Mouse (Mus musculus): ENCODE results near the gene Zfp846. TPM values are rescaled to one million over a fixed set of nuclear protein-coding genes. Genes with fewer than 3 reads are reported as not detected.
A peak's percentile ranks its signal among the peaks of the same experiment; 100 is the strongest.

Gene Zfp846
- total and polyA plus RNA-seq, 2 experiments from 2014 or later, result 8.0 to 9.4 TPM

GRCm38 (mm10) chr9:20638552-20638951 lies 57.5 kb downstream of the Zfp846 start:
- Histone ChIP-seq H3K27ac (ENCODE audit: low read depth) (no peak overlapping the region), H3K4me3 (ENCODE audit: low read depth, low read length) (no peak overlapping the region), H3K4me2 (ENCODE audit: low read depth, low read length) (no peak overlapping the region), H3K27me3 (ENCODE audit: control insufficient read depth, insufficient read depth, low read length) (no peaks in the 10 kb centered on the region), H3K9ac (replicated peaks; ENCODE audit: low read depth, low read length) (0 out of 2 replicates have a peak overlapping the region, but pooled peaks have one; percentile 20), H3K36me3 (replicated peaks; ENCODE audit: control insufficient read depth, insufficient read depth, low read length) (peaks cover 24% of the 10 kb centered on the region), H3K4me1 (ENCODE audit: control insufficient read depth, insufficient read depth) (peaks cover 11% of the 10 kb centered on the region), H3K9me3 (replicated peaks; ENCODE audit: control insufficient read depth, low read length) (no peaks in the 10 kb centered on the region)
- no peak for TF ChIP-seq CTCF (IDR thresholded peaks at IDR 0.05; ENCODE audit: low read depth)
- no peak for ATAC-seq (ENCODE audit: insufficient read depth, low read depth)
- 83% methylated on average over 19 of the region's 19 CpGs for WGBS
- no peak for DNase-seq (ENCODE audit: low spot score)

DNA sequence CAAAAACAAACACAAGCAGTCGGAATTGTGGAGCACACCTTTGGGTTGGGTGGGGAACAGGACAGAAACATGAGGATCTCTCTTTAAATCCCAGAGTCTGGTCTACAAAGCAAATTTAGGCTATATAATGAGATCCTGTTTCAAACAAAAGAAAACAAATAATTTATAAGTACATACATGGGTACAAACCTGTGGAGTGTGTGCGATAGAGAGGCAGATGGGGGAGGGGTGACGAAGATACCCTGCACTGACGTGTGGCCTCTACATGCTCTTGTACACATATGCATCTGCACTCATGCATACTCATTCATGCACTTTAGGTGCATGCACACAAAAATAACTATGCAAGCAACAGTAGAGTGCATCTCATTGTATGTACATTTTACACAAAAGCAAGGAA lies 58.4 kb downstream of the Zfp846 start:
- WGBS, result 85% methylated on average over 4 of the region's 4 CpGs
- no peak overlapping the region for H3K27ac ChIP-seq (ENCODE audit: low read depth)
- no peak for ATAC-seq (ENCODE audit: insufficient read depth, low read depth)
- no peak for DNase-seq (ENCODE audit: low spot score)
- TF ChIP-seq EP300 (IDR thresholded peaks at IDR 0.05; ENCODE audit: low read depth) (no peak), CTCF (IDR thresholded peaks at IDR 0.05; ENCODE audit: low read depth) (no peak)
- peaks cover 24% of the 10 kb centered on the region for H3K36me3 ChIP-seq (replicated peaks; ENCODE audit: control insufficient read depth, insufficient read depth, low read length)
- no peak overlapping the region; the same call in 1 of the 2 replicates for H3K4me3 ChIP-seq (ENCODE audit: low read depth, low read length)
- H3K9me3 ChIP-seq (replicated peaks; ENCODE audit: control insufficient read depth, low read length), result no peaks in the 10 kb centered on the region
- H3K27me3 ChIP-seq (ENCODE audit: control insufficient read depth, insufficient read depth, low read length), result no peaks in the 10 kb centered on the region
- H3K4me1 ChIP-seq (ENCODE audit: control insufficient read depth, insufficient read depth), result peaks cover 15% of the 10 kb centered on the region
- H3K4me2 ChIP-seq (ENCODE audit: low read depth, low read length), result peak overlapping the region; percentile 14; the same call in 1 of the 2 replicates
- no peak overlapping the region for H3K9ac ChIP-seq (replicated peaks; ENCODE audit: low read depth, low read length)

DNA sequence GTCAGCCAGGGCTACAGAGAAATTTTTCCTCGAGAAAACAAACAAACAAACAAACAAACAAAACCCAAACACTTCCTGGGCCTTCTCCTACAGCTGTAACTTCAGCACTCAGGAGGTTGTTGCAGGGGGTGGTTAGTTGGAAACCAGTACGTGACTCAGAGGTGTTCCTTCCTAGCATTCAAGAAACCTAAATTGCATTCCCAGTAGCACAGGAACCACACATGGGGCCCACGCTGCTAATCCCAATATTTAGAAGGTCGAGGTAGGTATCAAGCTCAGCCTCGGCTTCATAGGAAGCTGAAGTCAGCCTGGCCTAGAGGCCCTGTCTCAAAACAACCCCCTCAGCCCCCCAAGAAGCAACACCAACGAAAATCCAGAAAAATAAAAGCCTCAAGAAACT lies 60.4 kb downstream of the Zfp846 start:
- Histone ChIP-seq H3K27me3 (ENCODE audit: control insufficient read depth, insufficient read depth, low read length) (no peaks in the 10 kb centered on the region), H3K27ac (ENCODE audit: low read depth) (peak overlapping the region; percentile 95), H3K9me3 (replicated peaks; ENCODE audit: control insufficient read depth, low read length) (no peaks in the 10 kb centered on the region), H3K4me1 (ENCODE audit: control insufficient read depth, insufficient read depth) (peaks cover 19% of the 10 kb centered on the region), H3K36me3 (replicated peaks; ENCODE audit: control insufficient read depth, insufficient read depth, low read length) (peaks cover 27% of the 10 kb centered on the region), H3K9ac (replicated peaks; ENCODE audit: low read depth, low read length) (peak overlapping the region; percentile 95), H3K4me3 (ENCODE audit: low read depth, low read length) (peak overlapping the region; percentile 93), H3K4me2 (ENCODE audit: low read depth, low read length) (peak overlapping the region; percentile 80)
- ATAC-seq (ENCODE audit: insufficient read depth, low read depth) (no peak), DNase-seq (ENCODE audit: low spot score) (no peak)
- TF ChIP-seq EP300 (IDR thresholded peaks at IDR 0.05; ENCODE audit: low read depth) (no peak), CTCF (IDR thresholded peaks at IDR 0.05; ENCODE audit: low read depth) (no peak)
- WGBS, result 3% methylated on average over 6 of the region's 6 CpGs

GRCm38 (mm10) chr9:20642101-20642895 lies 61.2 kb downstream of the Zfp846 start, which contains the start of gene Ubl5:
Gene Ubl5, plus strand, starts transcription at chr9:20642878.
- Histone ChIP-seq H3K27me3 (ENCODE audit: control insufficient read depth, insufficient read depth, low read length) (no peaks in the 10 kb centered on the region), H3K9me3 (replicated peaks; ENCODE audit: control insufficient read depth, low read length) (no peaks in the 10 kb centered on the region), H3K36me3 (replicated peaks; ENCODE audit: control insufficient read depth, insufficient read depth, low read length) (peaks cover 26% of the 10 kb centered on the region), H3K4me1 (ENCODE audit: control insufficient read depth, insufficient read depth) (peaks cover 19% of the 10 kb centered on the region), H3K4me3 (ENCODE audit: low read depth, low read length) (peak within 1 kb of the TSS; percentile 93), H3K4me2 (ENCODE audit: low read depth, low read length) (peak within 1 kb of the TSS; percentile 80), H3K9ac (replicated peaks; ENCODE audit: low read depth, low read length) (peak within 1 kb of the TSS; percentile 95), H3K27ac (ENCODE audit: low read depth) (peak within 1 kb of the TSS; percentile 95)
- DNase-seq (ENCODE audit: low spot score) (peak; percentile 98), ATAC-seq (ENCODE audit: insufficient read depth, low read depth) (peak; percentile 90)
- TF ChIP-seq CTCF (IDR thresholded peaks at IDR 0.05; ENCODE audit: low read depth) (no peak), EP300 (IDR thresholded peaks at IDR 0.05; ENCODE audit: low read depth) (0 out of 2 replicates have a peak, but pooled peaks have one; percentile 65)
- WGBS, result under 1% methylated on average over 51 of the region's 51 CpGs

DNA sequence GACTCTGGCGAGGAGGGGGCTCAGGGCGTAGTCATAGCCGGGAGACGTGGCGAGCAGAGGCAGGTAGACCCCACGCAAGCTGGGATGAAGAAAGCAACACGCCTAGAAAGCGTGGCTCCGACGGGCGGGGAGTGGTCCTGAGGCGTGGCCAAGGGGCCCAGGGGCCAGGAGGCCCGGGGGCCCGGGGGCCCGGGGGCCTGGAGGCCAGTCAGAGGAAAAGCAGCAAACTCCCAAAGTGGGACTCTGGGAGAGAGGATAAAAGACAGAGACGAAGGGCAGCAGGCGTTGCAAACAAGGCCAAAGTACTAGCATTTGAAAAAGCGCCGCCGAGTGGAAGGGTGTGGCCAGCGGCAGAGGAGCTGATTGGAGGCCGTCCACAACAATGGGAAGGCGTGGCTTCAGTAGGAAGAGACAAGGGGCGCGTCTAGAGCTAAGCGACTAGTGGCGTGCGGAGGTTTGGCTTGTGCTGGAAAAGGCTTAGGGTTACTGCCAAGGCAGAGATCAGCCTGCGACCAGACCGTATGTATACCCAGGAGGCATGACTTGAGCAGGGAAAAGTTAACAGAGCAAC lies 61.9 kb downstream of the Zfp846 start:
- peak overlapping the region; percentile 80 for H3K4me2 ChIP-seq (ENCODE audit: low read depth, low read length)
- TF ChIP-seq CTCF (IDR thresholded peaks at IDR 0.05; ENCODE audit: low read depth) (0 out of 2 replicates have a peak, but pooled peaks have one; percentile 19), EP300 (IDR thresholded peaks at IDR 0.05; ENCODE audit: low read depth) (no peak)
- peak; percentile 97 for DNase-seq (ENCODE audit: low spot score)
- WGBS, result under 1% methylated on average over 30 of the region's 30 CpGs
- H3K36me3 ChIP-seq (replicated peaks; ENCODE audit: control insufficient read depth, insufficient read depth, low read length), result peaks cover 22% of the 10 kb centered on the region
- ATAC-seq (ENCODE audit: insufficient read depth, low read depth), result peak; percentile 85
- H3K27ac ChIP-seq (ENCODE audit: low read depth), result peak overlapping the region; percentile 95
- H3K9me3 ChIP-seq (replicated peaks; ENCODE audit: control insufficient read depth, low read length), result no peaks in the 10 kb centered on the region
- peak overlapping the region; percentile 93 for H3K4me3 ChIP-seq (ENCODE audit: low read depth, low read length)
- H3K27me3 ChIP-seq (ENCODE audit: control insufficient read depth, insufficient read depth, low read length), result no peaks in the 10 kb centered on the region
- peaks cover 19% of the 10 kb centered on the region for H3K4me1 ChIP-seq (ENCODE audit: control insufficient read depth, insufficient read depth)
- peak overlapping the region; percentile 95 for H3K9ac ChIP-seq (replicated peaks; ENCODE audit: low read depth, low read length)

All from heart, postnatal 0 days (tissue).